Mouse (Mus musculus): ENCODE measurements around the gene Dhx40.

GRCm38 (mm10) chr11:86731443-86731842 is 76.1 kb downstream of the Dhx40 start:
- TF ChIP-seq GATA1 (IDR thresholded peaks at IDR 0.05; ENCODE audit: low read length) (no peak), TAL1 (IDR thresholded peaks at IDR 0.05; ENCODE audit: low read length) (no peak)
